Mouse (Mus musculus) gastrocnemius, postnatal 4 days (tissue): Measurements from ENCODE around the gene Inpp4b. TPM values are rescaled to one million over a fixed set of nuclear protein-coding genes. Genes with fewer than 3 reads are reported as not detected.

Experiments
- DNase-seq, 2 experiments: peaks; one replicate each; pipeline ENCODE4 v3.0.0; 2021 to 2022; ENCODE audit warnings: low spot score in 2 of 2, mixed read lengths in 2 of 2
- total RNA-seq, 2 experiments: library from RNA; stranded (reverse); gene quantifications; 2 replicates each; pipeline ENCODE4 v1.2.3; 2021

Gene Inpp4b
- total RNA-seq, 2 experiments from 2014 or later: 34.5 to 35.0 TPM

- DNase-seq: no peak
Measured at GRCm38 (mm10) chr8:81826406-81826805, 484.1 kb downstream of the Inpp4b start.

GRCm38 (mm10) chr8:81827306-81827913 lies 485.1 kb downstream of the Inpp4b start:
- no peak for DNase-seq

- DNase-seq: no peak
Measured at GRCm38 (mm10) chr8:81831430-81831829, 489.1 kb downstream of the Inpp4b start.

GRCm38 (mm10) chr8:81833852-81834251 lies 491.5 kb downstream of the Inpp4b start:
- DNase-seq: no peak

GRCm38 (mm10) chr8:81840512-81840911 lies 498.2 kb downstream of the Inpp4b start:
- no peak for DNase-seq

- no peak for DNase-seq
Measured at GRCm38 (mm10) chr8:81844104-81844982, 502.0 kb downstream of the Inpp4b start.

GRCm38 (mm10) chr8:81847929-81848328 lies 505.6 kb downstream of the Inpp4b start:
- no peak for DNase-seq

GRCm38 (mm10) chr8:81849976-81850375 lies 507.6 kb downstream of the Inpp4b start:
- no peak for DNase-seq

GRCm38 (mm10) chr8:81853184-81853583 lies 510.8 kb downstream of the Inpp4b start:
- no peak for DNase-seq

- DNase-seq: no peak
Measured at GRCm38 (mm10) chr8:81854543-81854942, 512.2 kb downstream of the Inpp4b start.

GRCm38 (mm10) chr8:81855009-81855408 lies 512.7 kb downstream of the Inpp4b start:
- no peak for DNase-seq

GRCm38 (mm10) chr8:81856120-81856519 lies 513.8 kb downstream of the Inpp4b start:
- DNase-seq: no peak

GRCm38 (mm10) chr8:81856608-81857007 lies 514.3 kb downstream of the Inpp4b start:
- no peak for DNase-seq

- DNase-seq: no peak
Measured at GRCm38 (mm10) chr8:81858393-81858792, 516.0 kb downstream of the Inpp4b start.

- no peak for DNase-seq
Measured at GRCm38 (mm10) chr8:81859805-81860204, 517.4 kb downstream of the Inpp4b start.

GRCm38 (mm10) chr8:81861311-81861710 lies 519.0 kb downstream of the Inpp4b start:
- DNase-seq: no peak

GRCm38 (mm10) chr8:81862738-81863137 lies 520.4 kb downstream of the Inpp4b start:
- DNase-seq: no peak

- DNase-seq: no peak
Measured at GRCm38 (mm10) chr8:81864318-81864717, 522.0 kb downstream of the Inpp4b start.

GRCm38 (mm10) chr8:81865664-81866063 lies 523.3 kb downstream of the Inpp4b start:
- DNase-seq: no peak

GRCm38 (mm10) chr8:81867020-81867419 lies 524.7 kb downstream of the Inpp4b start:
- DNase-seq: no peak

- no peak for DNase-seq
Measured at GRCm38 (mm10) chr8:81870466-81870865, 528.1 kb downstream of the Inpp4b start.

- no peak for DNase-seq
Measured at GRCm38 (mm10) chr8:81880071-81880470, 537.7 kb downstream of the Inpp4b start.

GRCm38 (mm10) chr8:81884195-81884594 lies 541.8 kb downstream of the Inpp4b start:
- DNase-seq: no peak
